Mouse (Mus musculus) ES-E14 (cell line): ENCODE results near the gene Notch2.

Experiments
- MAFK ChIP-seq: IDR thresholded peaks from 2 replicates; pipeline ENCODE4 v1.6.1; 2014; ENCODE audit warnings: mild to moderate bottlenecking, low read depth, low read length, inconsistent platforms; ENCODE audit not compliant: insufficient read depth
- ZNF384 ChIP-seq: IDR thresholded peaks from 2 replicates; pipeline ENCODE4 v1.6.1; 2012; ENCODE audit warnings: low read depth, low read length, inconsistent platforms

- TF ChIP-seq ZNF384 (no peak), MAFK (no peak)
These were observed 104.9 kb downstream of the Notch2 start for GRCm38 (mm10) chr3:98118252-98118651.
